Comparison of ENCODE assay signal across 16 mouse cellular contexts in the genomic region with DNA sequence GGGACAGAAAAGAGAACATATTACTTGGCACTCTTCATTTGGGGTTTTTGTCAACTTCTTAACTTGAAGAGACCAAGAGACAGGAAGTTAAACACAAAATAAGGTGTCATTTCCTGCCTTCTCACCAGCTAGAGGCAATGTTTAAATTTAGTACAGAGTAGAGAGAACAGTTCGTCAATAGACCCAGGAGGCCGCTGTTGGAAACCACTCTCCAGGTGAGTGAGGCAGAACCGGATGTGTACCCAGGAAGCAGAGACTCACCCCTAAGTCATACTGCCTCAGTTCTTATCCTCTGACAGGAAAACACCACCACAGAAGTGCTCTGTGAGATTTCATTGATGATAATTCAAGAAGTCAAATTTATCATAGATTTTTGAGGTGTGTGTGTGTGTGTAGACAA. TPM values are rescaled to one million over a fixed set of nuclear protein-coding genes. Genes with fewer than 3 reads are reported as not detected.
A peak's percentile ranks its signal among the peaks of the same experiment; 100 is the strongest.
DNase-seq lines count a peak whose midpoint lies in the region; ATAC-seq and TF ChIP-seq lines count a peak whose summit lies in the region.
"Had no signal": no experiment of that assay in that cellular context is flagged by ENCODE, and none has a peak within 500 bp of the region (broad histone marks: within the 10 kb centered on the region; RNA-seq: fewer than 3 reads in every experiment).

No protein-coding gene starts in this region.

- H3K9ac ChIP-seq in lung, postnatal 0 days (replicated peaks; ENCODE audit: low read depth) = no peak overlapping the region
- H3K9ac ChIP-seq: lung, embryonic 15.5 days; midbrain, embryonic 15.5 days; neural tube, embryonic 15.5 days had no signal

- H3K9me3 ChIP-seq in lung, postnatal 0 days (ENCODE audit: low read length) = no peaks in the 10 kb centered on the region
- H3K9me3 ChIP-seq: embryonic facial prominence, embryonic 10.5 days; lung, embryonic 15.5 days; midbrain, embryonic 15.5 days; neural tube, embryonic 15.5 days had no signal

- TF ChIP-seq CTCF in lung, postnatal 0 days (IDR thresholded peaks at IDR 0.05) = no peak

- WGBS in lung, postnatal 0 days = 29% methylated on average over 3 of the region's 3 CpGs

- H3K4me3 ChIP-seq in lung, postnatal 0 days (ENCODE audit: low read depth, low read length) = no peak overlapping the region
- H3K4me3 ChIP-seq: embryonic facial prominence, embryonic 10.5 days; lung, embryonic 15.5 days; midbrain, embryonic 15.5 days; neural tube, embryonic 15.5 days had no signal

- no peak overlapping the region for H3K4me2 ChIP-seq in lung, postnatal 0 days (replicated peaks; ENCODE audit: low read depth, low read length)
- H3K4me2 ChIP-seq: lung, embryonic 15.5 days; midbrain, embryonic 15.5 days; neural tube, embryonic 15.5 days had no signal

- no peak for TF ChIP-seq EP300 in lung, postnatal 0 days (IDR thresholded peaks at IDR 0.05)

- no peaks in the 10 kb centered on the region for H3K27me3 ChIP-seq in lung, postnatal 0 days (replicated peaks; ENCODE audit: insufficient read depth, low read length)
- H3K27me3 ChIP-seq: lung, embryonic 15.5 days; midbrain, embryonic 15.5 days; neural tube, embryonic 15.5 days had no signal

- H3K36me3 ChIP-seq in lung, postnatal 0 days (ENCODE audit: insufficient read depth, low read length) = no peaks in the 10 kb centered on the region
- H3K36me3 ChIP-seq: embryonic facial prominence, embryonic 10.5 days; lung, embryonic 15.5 days; midbrain, embryonic 15.5 days; neural tube, embryonic 15.5 days had no signal

- DNase-seq in lung, adult 18-20 months = peak; percentile 6 to 11
- DNase-seq in lung, postnatal 0 days (ENCODE audit: low spot score) = no peak
- peak; percentile 87 for DNase-seq in induced T-regulatory cell, adult 2 months (ENCODE audit: low read depth)
- DNase-seq in spleen, adult 12 weeks (ENCODE audit: low spot score) = peak; percentile 40
- DNase-seq in thymus, postnatal 36 days = peak; percentile 65 to 78
- DNase-seq in kidney, postnatal 10 days = no peak
- no peak for DNase-seq in heart, adult 11 months
- no peak for DNase-seq in right cerebral cortex, postnatal 10 days (ENCODE audit: low spot score in 2 of 2)
- DNase-seq: cerebellum, adult 11-12 months; heart, postnatal 4 days had no signal

- H3K4me1 ChIP-seq in lung, postnatal 0 days (ENCODE audit: insufficient read depth, low read depth, low read length) = no peaks in the 10 kb centered on the region
- H3K4me1 ChIP-seq: embryonic facial prominence, embryonic 10.5 days; lung, embryonic 15.5 days; midbrain, embryonic 15.5 days; neural tube, embryonic 15.5 days had no signal

- no peak for ATAC-seq in lung, postnatal 0 days
- ATAC-seq: intestine, embryonic 16.5 days; midbrain, embryonic 15.5 days had no signal

- no peak overlapping the region for H3K27ac ChIP-seq in lung, postnatal 0 days (ENCODE audit: low read length)
- H3K27ac ChIP-seq: embryonic facial prominence, embryonic 10.5 days; lung, embryonic 15.5 days; midbrain, embryonic 15.5 days; neural tube, embryonic 15.5 days; stomach, postnatal 0 days had no signal

RNA-seq across cellular contexts. Expression of a gene that starts 49.4 kb away (rescaled TPM):
- 12.9 and 14.1 TPM in 2 replicates for polyA plus RNA-seq in lung, postnatal 0 days (2015; fragmentation: Nextera tagmentation; extraction: Ambion mirVana)

Comparison
In these comparisons a context has a peak if more than half of its experiments do, and no peak if none do; other contexts are left out.
1. DNase-seq: peak in lung, adult 18-20 months (2 of 2), induced T-regulatory cell, adult 2 months (single experiment), spleen, adult 12 weeks (single experiment) and thymus, postnatal 36 days (2 of 2); none in lung, postnatal 0 days (single experiment), kidney, postnatal 10 days (single experiment), heart, adult 11 months (single experiment) and right cerebral cortex, postnatal 10 days (0 of 2).